Mouse (Mus musculus) heart, postnatal 0 days (tissue): ENCODE data around the gene Cnep1r1. TPM values are rescaled to one million over a fixed set of nuclear protein-coding genes. Genes with fewer than 3 reads are reported as not detected.

Experiments used
- ATAC-seq: fragments of 200-750 bp; cut with Nextera tagmentation; 2 replicates; pipeline ENCODE4 v1.8.0; 2017; ENCODE audit warnings: low read depth, moderate number of reproducible peaks, moderate library complexity; ENCODE audit not compliant: insufficient read depth
- DNase-seq: peaks from one replicate; pipeline ENCODE4 v3.0.0-alpha.2; 2016; ENCODE audit warnings: low spot score
- H3K27ac ChIP-seq: fragments of 300-500 bp; sonication (generic); 2 replicates; pipeline ENCODE4 v1.5.1; 2014; ENCODE audit warnings: low read depth, mild to moderate bottlenecking
- H3K27me3 ChIP-seq: fragments of 300-500 bp; sonication (generic); 2 replicates; pipeline ENCODE4 v1.6.1; 2014; ENCODE audit warnings: low read length, mixed read lengths; ENCODE audit not compliant: control insufficient read depth, insufficient read depth
- H3K36me3 ChIP-seq: fragments of 300-500 bp; sonication (generic); replicated peaks from 2 replicates; pipeline ENCODE4 v1.6.1; 2014; ENCODE audit warnings: low read length, mixed read lengths; ENCODE audit not compliant: control insufficient read depth, insufficient read depth
- H3K4me1 ChIP-seq: fragments of 300-500 bp; sonication (generic); 2 replicates; pipeline ENCODE4 v1.6.1; 2014; ENCODE audit warnings: antibody characterized with exemption; ENCODE audit not compliant: control insufficient read depth, insufficient read depth
- H3K4me2 ChIP-seq: fragments of 300-500 bp; sonication (generic); 2 replicates; pipeline ENCODE4 v1.6.1; 2014; ENCODE audit warnings: low read depth, mild to moderate bottlenecking, low read length, moderate library complexity
- H3K4me3 ChIP-seq: fragments of 300-500 bp; sonication (generic); 2 replicates; pipeline ENCODE4 v1.5.1; 2014; ENCODE audit warnings: low read depth, low read length
- H3K9ac ChIP-seq: fragments of 300-500 bp; sonication (generic); replicated peaks from 2 replicates; pipeline ENCODE4 v1.6.1; 2014; ENCODE audit warnings: low read depth, low read length, mixed read lengths
- H3K9me3 ChIP-seq: fragments of 300-500 bp; sonication (generic); replicated peaks from 2 replicates; pipeline ENCODE4 v1.6.1; 2016; ENCODE audit warnings: low read length; ENCODE audit not compliant: control insufficient read depth
- CTCF ChIP-seq: IDR thresholded peaks from 2 replicates; pipeline ENCODE4 v1.5.1; 2016; ENCODE audit warnings: antibody characterized with exemption, control low read depth, low read depth
- EP300 ChIP-seq: IDR thresholded peaks from 2 replicates; pipeline ENCODE4 v1.6.1; 2016; ENCODE audit warnings: antibody characterized with exemption, low read depth
- WGBS: fragments of 180-500 bp; shearing (Covaris S2); extraction: QIAGEN DNeasy Blood & Tissue Kit; methylation state at CpG from one replicate; pipeline ENCODE4 v1.1.7; 2014; 5-methylcytosine and 5-hydroxymethylcytosine counted together
- polyA plus RNA-seq: library from polyadenylated mRNA; unstranded; fragments of >200 nt; fragmentation: Nextera tagmentation; extraction: Ambion mirVana; gene quantifications from 2 replicates; pipeline ENCODE4 v1.2.1, GENCODE M21; 2015
- total RNA-seq: library from RNA; depleted of rRNA; stranded (reverse); fragments of >200 nt; gene quantifications from 2 replicates; pipeline ENCODE4 v1.2.3, GENCODE M21; 2014; ENCODE audit warnings: low replicate concordance

Gene Cnep1r1
- total and polyA plus RNA-seq, 2 experiments from 2014 or later, result 12.8 to 32.9 TPM

DNA sequence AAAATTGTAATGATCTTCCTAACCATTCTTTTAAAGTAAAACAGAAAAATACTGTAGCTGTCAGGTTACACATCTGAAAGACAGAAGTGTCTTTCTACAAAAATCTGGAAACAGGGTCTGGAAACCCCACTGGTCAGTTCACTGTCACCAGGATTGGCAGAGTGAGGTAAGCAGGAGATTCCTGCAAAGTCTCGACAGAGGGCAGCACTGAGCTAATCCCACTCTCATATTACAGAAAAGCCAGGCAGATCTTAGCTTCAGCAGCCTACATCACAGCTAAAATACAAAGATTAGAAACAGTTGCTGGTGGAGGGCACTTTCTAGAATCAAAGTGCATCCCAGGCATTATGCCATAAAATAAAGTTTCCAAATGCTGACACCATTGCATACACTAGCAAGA, 19.0 kb upstream of the Cnep1r1 start:
- no peaks in the 10 kb centered on the region for H3K27me3 ChIP-seq
- TF ChIP-seq EP300 (no peak), CTCF (peak; percentile 64)
- no peak overlapping the region for H3K4me3 ChIP-seq
- no peak overlapping the region for H3K9ac ChIP-seq
- 0% methylated on average over 1 of the region's 1 CpGs for WGBS
- no peaks in the 10 kb centered on the region for H3K36me3 ChIP-seq
- H3K27ac ChIP-seq, result no peak overlapping the region
- ATAC-seq, result no peak
- no peaks in the 10 kb centered on the region for H3K4me1 ChIP-seq
- H3K4me2 ChIP-seq, result no peak overlapping the region
- peak; percentile 70 for DNase-seq
- H3K9me3 ChIP-seq, result no peaks in the 10 kb centered on the region

DNA sequence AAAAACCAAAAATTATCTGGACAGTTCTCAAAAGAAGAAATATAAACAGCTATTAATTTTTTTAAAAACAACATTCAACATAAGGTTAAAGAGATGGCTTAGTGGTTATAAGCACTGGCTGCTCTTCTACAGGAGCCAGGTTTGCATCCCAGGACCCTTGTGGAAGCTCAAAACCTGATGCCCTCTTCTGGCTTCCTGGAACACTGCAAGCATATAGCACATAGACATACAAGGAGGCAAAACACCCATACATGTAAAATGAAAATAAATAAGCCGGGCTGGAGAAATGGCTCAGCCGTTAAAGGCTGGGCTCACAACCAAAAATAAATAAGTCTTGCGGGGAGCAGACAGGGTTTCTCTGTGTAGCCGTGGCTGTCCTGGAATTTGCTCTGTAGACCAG, 9.3 kb upstream of the Cnep1r1 start:
- DNase-seq, result no peak
- ATAC-seq, result no peak
- TF ChIP-seq EP300 (no peak), CTCF (no peak)
- WGBS, result 85% methylated on average over 4 of the region's 4 CpGs
- Histone ChIP-seq H3K9me3 (no peaks in the 10 kb centered on the region), H3K27me3 (no peaks in the 10 kb centered on the region), H3K4me3 (no peak overlapping the region), H3K9ac (no peak overlapping the region), H3K4me1 (no peaks in the 10 kb centered on the region), H3K36me3 (no peaks in the 10 kb centered on the region), H3K27ac (no peak overlapping the region), H3K4me2 (no peak overlapping the region)

DNA sequence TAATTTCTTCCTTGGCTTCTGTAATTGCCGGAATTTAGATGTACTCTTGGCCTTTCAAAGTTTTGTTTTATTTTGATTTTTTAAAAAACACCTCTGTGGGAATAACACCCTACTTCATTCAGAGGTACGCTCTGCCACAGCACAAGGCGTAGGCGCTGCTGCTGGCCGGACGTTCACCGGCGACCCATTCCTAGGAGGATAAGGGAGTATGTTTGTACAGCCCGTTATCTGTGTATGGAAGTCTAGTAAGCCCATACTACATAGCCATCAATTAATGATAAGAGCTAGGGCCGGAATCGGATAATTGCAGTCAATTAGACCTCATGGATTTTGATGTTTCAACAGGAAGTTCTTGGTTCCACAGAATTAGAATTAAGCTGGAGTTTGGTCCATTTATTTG, 507 bp downstream of the Cnep1r1 start:
- no peaks in the 10 kb centered on the region for H3K9me3 ChIP-seq
- H3K9ac ChIP-seq, result peak overlapping the region; percentile 78
- WGBS, result under 1% methylated on average over 11 of the region's 11 CpGs
- H3K27ac ChIP-seq, result peak overlapping the region; percentile 82
- TF ChIP-seq CTCF, result no peak
- TF ChIP-seq EP300, result no peak
- peak overlapping the region; percentile 76 for H3K4me3 ChIP-seq
- H3K4me2 ChIP-seq, result peak overlapping the region; percentile 87
- no peaks in the 10 kb centered on the region for H3K27me3 ChIP-seq
- peaks cover 11% of the 10 kb centered on the region for H3K36me3 ChIP-seq
- peak; percentile 24; the same call in 1 of the 2 replicates for ATAC-seq
- no peaks in the 10 kb centered on the region for H3K4me1 ChIP-seq
- no peak for DNase-seq

DNA sequence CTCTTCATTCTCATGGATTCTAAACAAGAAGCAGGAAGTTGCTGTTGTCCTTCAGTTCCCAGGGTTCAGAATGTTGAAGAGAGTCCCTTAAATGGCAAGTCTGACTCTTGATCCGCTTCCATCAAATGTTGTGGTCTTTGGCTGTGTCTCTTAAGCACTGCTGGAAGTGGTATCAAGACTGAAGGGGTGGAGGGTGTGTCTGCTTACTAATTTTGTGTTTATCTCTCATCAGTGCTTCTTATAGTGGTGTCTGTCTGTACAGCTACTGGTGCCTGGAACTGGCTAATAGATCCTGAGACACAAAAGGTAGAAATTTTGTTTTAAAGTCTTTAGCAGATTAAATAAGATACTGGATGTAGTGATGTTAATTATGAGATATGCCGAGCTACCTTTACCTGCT, 6.3 kb downstream of the Cnep1r1 start:
- Histone ChIP-seq H3K4me2 (no peak overlapping the region), H3K4me1 (no peaks in the 10 kb centered on the region), H3K9me3 (no peaks in the 10 kb centered on the region), H3K27me3 (no peaks in the 10 kb centered on the region), H3K36me3 (peaks cover 43% of the 10 kb centered on the region), H3K27ac (no peak overlapping the region), H3K9ac (no peak overlapping the region), H3K4me3 (no peak overlapping the region)
- DNase-seq (no peak), ATAC-seq (no peak)
- 89% methylated on average over 2 of the region's 2 CpGs for WGBS
- no peak for TF ChIP-seq EP300
- no peak for TF ChIP-seq CTCF

DNA sequence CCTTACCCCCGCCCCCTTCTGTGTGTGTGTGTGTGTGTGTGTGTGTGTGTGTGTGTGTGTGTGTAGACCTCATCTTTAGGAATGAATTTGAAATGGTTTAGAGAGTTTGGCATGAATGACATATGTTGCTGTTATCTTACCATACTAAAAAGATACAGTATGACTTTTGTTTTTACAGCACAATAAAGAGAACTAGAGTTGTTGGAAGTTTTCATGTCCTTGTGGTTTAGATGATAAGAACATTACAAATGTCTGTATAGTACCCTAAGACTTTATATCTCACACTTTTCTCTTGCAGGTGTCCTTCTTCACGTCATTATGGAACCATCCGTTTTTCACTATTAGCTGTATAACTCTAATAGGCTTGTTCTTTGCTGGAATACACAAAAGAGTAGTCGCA, 10.8 kb downstream of the Cnep1r1 start:
- whole genome bisulfite sequencing, result 85% methylated on average over 4 of the region's 4 CpGs
- peaks cover 65% of the 10 kb centered on the region for H3K36me3 ChIP-seq

DNA sequence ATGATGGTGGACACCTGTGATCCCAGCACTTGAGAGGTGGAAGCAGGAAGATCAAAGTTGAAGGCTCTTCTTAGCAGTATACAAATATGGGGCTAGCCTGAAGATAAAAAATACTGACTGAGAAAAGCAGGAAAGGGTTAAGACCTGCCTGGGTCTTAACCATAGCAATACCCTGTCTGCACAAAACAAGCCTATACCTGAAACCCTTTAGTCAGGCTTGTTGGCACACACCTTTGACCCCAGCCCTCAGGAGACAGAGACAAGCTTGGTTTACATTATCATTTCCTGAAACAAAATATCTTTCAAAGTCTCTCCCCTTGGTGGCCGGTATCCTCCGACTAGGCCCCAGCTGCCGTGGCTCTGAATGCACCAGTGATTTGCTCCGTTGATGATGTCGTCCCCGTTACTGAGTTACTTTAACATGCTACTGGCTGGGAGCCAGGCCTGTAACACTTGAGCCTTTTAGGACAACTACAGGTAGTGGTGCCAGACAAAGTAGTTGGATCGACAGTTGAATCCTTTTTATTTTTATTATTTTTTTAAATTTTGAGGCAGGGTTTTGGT, 12.3 kb downstream of the Cnep1r1 start:
- DNase-seq, result no peak

More for the DNA sequence above, 10.8 kb downstream of the Cnep1r1 start:
- no peak for TF ChIP-seq CTCF
- no peak for TF ChIP-seq EP300
- no peak overlapping the region for H3K9ac ChIP-seq
- H3K4me3 ChIP-seq, result no peak overlapping the region
- ATAC-seq, result no peak
- no peak overlapping the region for H3K4me2 ChIP-seq
- no peaks in the 10 kb centered on the region for H3K9me3 ChIP-seq
- no peaks in the 10 kb centered on the region for H3K27me3 ChIP-seq
- DNase-seq, result no peak
- H3K27ac ChIP-seq, result no peak overlapping the region
- no peaks in the 10 kb centered on the region for H3K4me1 ChIP-seq

More for the DNA sequence above, 12.3 kb downstream of the Cnep1r1 start:
- H3K9ac ChIP-seq, result no peak overlapping the region
- WGBS, result 50% methylated on average over 7 of the region's 7 CpGs
- H3K27me3 ChIP-seq, result no peaks in the 10 kb centered on the region
- no peak overlapping the region for H3K4me2 ChIP-seq
- no peak overlapping the region for H3K4me3 ChIP-seq
- no peaks in the 10 kb centered on the region for H3K9me3 ChIP-seq
- peaks cover 62% of the 10 kb centered on the region for H3K36me3 ChIP-seq
- no peak overlapping the region for H3K27ac ChIP-seq
- no peak for ATAC-seq
- TF ChIP-seq CTCF, result no peak
- no peak for TF ChIP-seq EP300
- no peaks in the 10 kb centered on the region for H3K4me1 ChIP-seq
